Mouse (Mus musculus) embryonic fibroblast, embryonic 13.5 days (primary cell): ENCODE data around the gene Itgb5.

Experiments used
- CTCF ChIP-seq: IDR thresholded peaks from 2 replicates; pipeline ENCODE4 v1.5.1; 2011; ENCODE audit warnings: mild to moderate bottlenecking, control low read depth, low read length, moderate library complexity, borderline replicate concordance; ENCODE audit not compliant: insufficient read depth
- POLR2A ChIP-seq: IDR thresholded peaks from 2 replicates; pipeline ENCODE4 v1.6.1; 2011; ENCODE audit warnings: low read depth, mild to moderate bottlenecking, control low read depth, low read length, moderate library complexity

GRCm38 (mm10) chr16:33917926-33918325, 88.5 kb downstream of the Itgb5 start:
- TF ChIP-seq CTCF = no peak
- no peak for TF ChIP-seq POLR2A
